Mouse (Mus musculus) limb, embryonic 14.5 days (tissue): ENCODE results near the gene Glce. TPM values are rescaled to one million over a fixed set of nuclear protein-coding genes. Genes with fewer than 3 reads are reported as not detected.

Experiments
- ATAC-seq: fragments of 200-750 bp; cut with Nextera tagmentation; 2 replicates; pipeline ENCODE4 v1.8.0; 2017; ENCODE audit warnings: low read depth, moderate number of reproducible peaks, moderate TSS enrichment; ENCODE audit not compliant: low FRiP score
- DNase-seq: peaks from one replicate; pipeline ENCODE4 v3.0.0-alpha.2; 2015; ENCODE audit warnings: low spot score
- H3K27ac ChIP-seq: fragments of 300-500 bp; sonication (generic); replicated peaks from 2 replicates; pipeline ENCODE4 v1.5.1; 2014; ENCODE audit warnings: low read depth, mild to moderate bottlenecking, low read length, moderate library complexity, mixed read lengths
- H3K27me3 ChIP-seq: fragments of 300-500 bp; sonication (generic); 2 replicates; pipeline ENCODE4 v1.6.1; 2014; ENCODE audit warnings: low read length, mixed read lengths; ENCODE audit not compliant: control insufficient read depth, insufficient read depth
- H3K36me3 ChIP-seq: fragments of 300-500 bp; sonication (generic); 2 replicates; pipeline ENCODE4 v1.6.1; 2014; ENCODE audit warnings: mild to moderate bottlenecking, low read length, moderate library complexity, mixed read lengths; ENCODE audit not compliant: control insufficient read depth, insufficient read depth
- H3K4me1 ChIP-seq: fragments of 300-500 bp; sonication (generic); 2 replicates; pipeline ENCODE4 v1.6.1; 2014; ENCODE audit warnings: antibody characterized with exemption, low read length, mixed read lengths; ENCODE audit not compliant: control insufficient read depth, insufficient read depth
- H3K4me2 ChIP-seq: fragments of 300-500 bp; sonication (generic); replicated peaks from 2 replicates; pipeline ENCODE4 v1.6.1; 2014; ENCODE audit warnings: low read depth, mild to moderate bottlenecking, low read length, moderate library complexity; ENCODE audit not compliant: severe bottlenecking
- H3K4me3 ChIP-seq: fragments of 300-500 bp; sonication (generic); replicated peaks from 2 replicates; pipeline ENCODE4 v1.5.1; 2014; ENCODE audit warnings: low read length
- H3K9ac ChIP-seq: fragments of 300-500 bp; sonication (generic); 2 replicates; pipeline ENCODE4 v1.6.1; 2014; ENCODE audit warnings: mild to moderate bottlenecking, low read depth, low read length, moderate library complexity; ENCODE audit not compliant: severe bottlenecking
- H3K9me3 ChIP-seq: fragments of 300-500 bp; sonication (generic); 2 replicates; pipeline ENCODE4 v1.6.1; 2016; ENCODE audit warnings: low read length; ENCODE audit not compliant: control insufficient read depth
- POLR2A ChIP-seq: fragments of 200-500 bp; IDR thresholded peaks from 2 replicates; pipeline ENCODE4 v1.8.0; 2012; ENCODE audit warnings: inconsistent platforms, mild to moderate bottlenecking, moderate library complexity, borderline replicate concordance; ENCODE audit not compliant: insufficient read depth, insufficient read length; ENCODE audit errors: extremely low read depth
- WGBS: fragments of 180-500 bp; shearing (Covaris S2); extraction: QIAGEN DNeasy Blood & Tissue Kit; methylation state at CpG from one replicate; pipeline ENCODE4 v1.1.7; 2014; 5-methylcytosine and 5-hydroxymethylcytosine counted together
- polyA plus RNA-seq, 2 experiments: library from polyadenylated mRNA; depleted of rRNA in 1 of 2; stranded (reverse) in 1 of 2; unstranded in 1 of 2; fragments of >200 nt; fragmentation: Nextera tagmentation in 1 of 2; extraction: Ambion mirVana in 1 of 2; gene quantifications; 2 replicates each; pipeline versions ENCODE4 v1.2.1 to v1.2.3; 2012 to 2014

Gene Glce
- polyA plus RNA-seq, 2 experiments: 17.9 to 31.9 TPM

GRCm38 (mm10) chr9:62080028-62080760 is 42.3 kb downstream of the Glce start:
- Histone ChIP-seq H3K9me3 (no peaks in the 10 kb centered on the region), H3K9ac (no peak overlapping the region), H3K4me3 (no peak overlapping the region), H3K36me3 (0 out of 2 replicates have a peak, but pooled peaks cover 4% of the 10 kb centered on the region), H3K4me2 (no peak overlapping the region), H3K27me3 (no peaks in the 10 kb centered on the region), H3K27ac (no peak overlapping the region), H3K4me1 (no peaks in the 10 kb centered on the region)
- ATAC-seq (no peak), DNase-seq (no peak)
- TF ChIP-seq POLR2A: no peak

- H3K27me3 ChIP-seq: no peaks in the 10 kb centered on the region
- H3K9me3 ChIP-seq: no peaks in the 10 kb centered on the region
- H3K27ac ChIP-seq: no peak overlapping the region
- peaks cover 4% of the 10 kb centered on the region; the same call in 1 of the 2 replicates for H3K36me3 ChIP-seq
- no peak overlapping the region for H3K4me2 ChIP-seq
- no peak for DNase-seq
- TF ChIP-seq POLR2A: no peak
- no peaks in the 10 kb centered on the region for H3K4me1 ChIP-seq
- H3K9ac ChIP-seq: no peak overlapping the region
- 91% methylated on average over 3 of the region's 3 CpGs for WGBS
- no peak for ATAC-seq
- H3K4me3 ChIP-seq: no peak overlapping the region
These were observed 60.2 kb downstream of the Glce start for GRCm38 (mm10) chr9:62062234-62062633.

- no peak overlapping the region for H3K27ac ChIP-seq
- ATAC-seq (no peak), DNase-seq (no peak)
- WGBS: 88% methylated on average over 2 of the region's 2 CpGs
- H3K36me3 ChIP-seq: peaks cover 4% of the 10 kb centered on the region; the same call in 1 of the 2 replicates
- no peaks in the 10 kb centered on the region for H3K4me1 ChIP-seq
- no peak overlapping the region for H3K9ac ChIP-seq
- no peak for TF ChIP-seq POLR2A
- H3K4me3 ChIP-seq: no peak overlapping the region
- no peaks in the 10 kb centered on the region for H3K27me3 ChIP-seq
- no peak overlapping the region for H3K4me2 ChIP-seq
- H3K9me3 ChIP-seq: no peaks in the 10 kb centered on the region
These were observed 62.0 kb downstream of the Glce start for GRCm38 (mm10) chr9:62060431-62060830.

- Histone ChIP-seq H3K4me1 (no peaks in the 10 kb centered on the region), H3K36me3 (peaks cover 4% of the 10 kb centered on the region; the same call in 1 of the 2 replicates), H3K9me3 (no peaks in the 10 kb centered on the region), H3K4me2 (no peak overlapping the region), H3K27me3 (no peaks in the 10 kb centered on the region), H3K27ac (no peak overlapping the region), H3K4me3 (no peak overlapping the region), H3K9ac (no peak overlapping the region)
- DNase-seq: no peak
- 78% methylated on average over 11 of the region's 11 CpGs for WGBS
- no peak for ATAC-seq
- TF ChIP-seq POLR2A: no peak
These were observed 62.5 kb downstream of the Glce start for GRCm38 (mm10) chr9:62059941-62060340.

GRCm38 (mm10) chr9:62057881-62058506 is 64.5 kb downstream of the Glce start:
- Histone ChIP-seq H3K4me3 (no peak overlapping the region), H3K27me3 (no peaks in the 10 kb centered on the region), H3K4me1 (no peaks in the 10 kb centered on the region), H3K36me3 (peaks cover 4% of the 10 kb centered on the region; the same call in 1 of the 2 replicates), H3K27ac (no peak overlapping the region), H3K9ac (no peak overlapping the region), H3K4me2 (no peak overlapping the region), H3K9me3 (no peaks in the 10 kb centered on the region)
- no peak for DNase-seq
- 78% methylated on average over 7 of the region's 7 CpGs for WGBS
- ATAC-seq: no peak
- TF ChIP-seq POLR2A: no peak
